Mouse (Mus musculus): Measurements from ENCODE around the gene Zdhhc6. TPM values are rescaled to one million over a fixed set of nuclear protein-coding genes. Genes with fewer than 3 reads are reported as not detected.

The Zdhhc6 gene
- total RNA-seq, 2 experiments from 2014 or later: 27.3 to 27.9 TPM

- DNase-seq (ENCODE audit: extremely low spot score in 1 of 2, low spot score in 1 of 2): no peak
Measured at GRCm38 (mm10) chr19:55265269-55265668, 50.6 kb downstream of the Zdhhc6 start.

GRCm38 (mm10) chr19:55260389-55261184, 55.2 kb downstream of the Zdhhc6 start:
- no peak for DNase-seq (ENCODE audit: extremely low spot score in 1 of 2, low spot score in 1 of 2)

- no peak for DNase-seq (ENCODE audit: extremely low spot score in 1 of 2, low spot score in 1 of 2)
Measured at GRCm38 (mm10) chr19:55258514-55258913, 57.3 kb downstream of the Zdhhc6 start.

- DNase-seq (ENCODE audit: extremely low spot score in 1 of 2, low spot score in 1 of 2): no peak
Measured at GRCm38 (mm10) chr19:55257656-55258375, 58.0 kb downstream of the Zdhhc6 start.

GRCm38 (mm10) chr19:55256156-55256555, 59.7 kb downstream of the Zdhhc6 start:
- DNase-seq (ENCODE audit: extremely low spot score in 1 of 2, low spot score in 1 of 2): no peak

- DNase-seq (ENCODE audit: extremely low spot score in 1 of 2, low spot score in 1 of 2): peak in 1 of 2 experiments; percentile 19
Measured at GRCm38 (mm10) chr19:55254513-55255016, 61.3 kb downstream of the Zdhhc6 start.

- DNase-seq (ENCODE audit: extremely low spot score in 1 of 2, low spot score in 1 of 2): peak; percentile 36 to 38
Measured at GRCm38 (mm10) chr19:55253570-55254441, 62.0 kb downstream of the Zdhhc6 start.

GRCm38 (mm10) chr19:55253239-55253569, 62.6 kb downstream of the Zdhhc6 start:
- no peak for DNase-seq (ENCODE audit: extremely low spot score in 1 of 2, low spot score in 1 of 2)

- DNase-seq (ENCODE audit: extremely low spot score in 1 of 2, low spot score in 1 of 2): no peak
Measured at GRCm38 (mm10) chr19:55251383-55252124, 64.3 kb downstream of the Zdhhc6 start, which contains the start of gene Acsl5. Gene Acsl5 (plus strand): TSS chr19:55251938.

GRCm38 (mm10) chr19:55250451-55250850, 65.4 kb downstream of the Zdhhc6 start:
- no peak for DNase-seq (ENCODE audit: extremely low spot score in 1 of 2, low spot score in 1 of 2)

GRCm38 (mm10) chr19:55247991-55248520, 67.8 kb downstream of the Zdhhc6 start:
- no peak for DNase-seq (ENCODE audit: extremely low spot score in 1 of 2, low spot score in 1 of 2)

GRCm38 (mm10) chr19:55247563-55247962, 68.3 kb downstream of the Zdhhc6 start:
- no peak for DNase-seq (ENCODE audit: extremely low spot score in 1 of 2, low spot score in 1 of 2)

GRCm38 (mm10) chr19:55244791-55245231, 71.0 kb downstream of the Zdhhc6 start:
- no peak for DNase-seq (ENCODE audit: extremely low spot score in 1 of 2, low spot score in 1 of 2)

GRCm38 (mm10) chr19:55241186-55241645, 74.6 kb downstream of the Zdhhc6 start, which contains the start of gene Gucy2g:
Gene Gucy2g (minus strand): TSS chr19:55241236.
- DNase-seq (ENCODE audit: extremely low spot score in 1 of 2, low spot score in 1 of 2): no peak

- DNase-seq (ENCODE audit: extremely low spot score in 1 of 2, low spot score in 1 of 2): no peak
Measured at GRCm38 (mm10) chr19:55239766-55240426, 75.9 kb downstream of the Zdhhc6 start.

- DNase-seq (ENCODE audit: extremely low spot score in 1 of 2, low spot score in 1 of 2): no peak
Measured at GRCm38 (mm10) chr19:55236564-55236963, 79.3 kb downstream of the Zdhhc6 start.

GRCm38 (mm10) chr19:55236026-55236425, 79.8 kb downstream of the Zdhhc6 start:
- DNase-seq (ENCODE audit: extremely low spot score in 1 of 2, low spot score in 1 of 2): no peak

GRCm38 (mm10) chr19:55232136-55232535, 83.7 kb downstream of the Zdhhc6 start:
- no peak for DNase-seq (ENCODE audit: extremely low spot score in 1 of 2, low spot score in 1 of 2)

GRCm38 (mm10) chr19:55231081-55231480, 84.8 kb downstream of the Zdhhc6 start:
- no peak for DNase-seq (ENCODE audit: extremely low spot score in 1 of 2, low spot score in 1 of 2)

All from layer of hippocampus, postnatal 25 days (tissue).